Mouse (Mus musculus) spleen, postnatal 36 days (tissue): ENCODE measurements at regions not wholly inside any gene's neighbourhood (a gene's known extent, or its start where the extent isn't known, plus 50 kb on each side); places are given as distances from the start of the nearest gene placed in this dataset.

Experiments used
- DNase-seq, 2 experiments: peaks; one replicate each; pipeline ENCODE4 v3.0.0; 2022; ENCODE audit warnings: low spot score in 2 of 2, mixed read lengths in 1 of 2

DNA sequence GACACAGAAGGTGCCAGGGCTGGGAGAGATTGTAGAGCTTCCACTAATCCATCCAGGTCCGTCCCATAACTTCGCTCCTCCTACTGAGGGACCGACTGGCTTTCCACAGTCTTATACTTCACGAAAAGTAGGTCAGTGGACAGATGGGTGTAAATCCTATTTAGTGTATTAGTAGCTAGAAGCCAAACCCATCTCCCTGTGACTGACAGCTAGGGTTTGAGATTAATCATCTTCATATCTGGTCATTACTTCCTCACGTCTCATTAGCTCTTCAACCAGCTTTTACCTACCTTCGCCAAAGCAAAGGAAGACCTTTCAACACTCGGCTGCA lies 60.4 kb upstream of the Scaf11 start:
- DNase-seq, result no peak

DNA sequence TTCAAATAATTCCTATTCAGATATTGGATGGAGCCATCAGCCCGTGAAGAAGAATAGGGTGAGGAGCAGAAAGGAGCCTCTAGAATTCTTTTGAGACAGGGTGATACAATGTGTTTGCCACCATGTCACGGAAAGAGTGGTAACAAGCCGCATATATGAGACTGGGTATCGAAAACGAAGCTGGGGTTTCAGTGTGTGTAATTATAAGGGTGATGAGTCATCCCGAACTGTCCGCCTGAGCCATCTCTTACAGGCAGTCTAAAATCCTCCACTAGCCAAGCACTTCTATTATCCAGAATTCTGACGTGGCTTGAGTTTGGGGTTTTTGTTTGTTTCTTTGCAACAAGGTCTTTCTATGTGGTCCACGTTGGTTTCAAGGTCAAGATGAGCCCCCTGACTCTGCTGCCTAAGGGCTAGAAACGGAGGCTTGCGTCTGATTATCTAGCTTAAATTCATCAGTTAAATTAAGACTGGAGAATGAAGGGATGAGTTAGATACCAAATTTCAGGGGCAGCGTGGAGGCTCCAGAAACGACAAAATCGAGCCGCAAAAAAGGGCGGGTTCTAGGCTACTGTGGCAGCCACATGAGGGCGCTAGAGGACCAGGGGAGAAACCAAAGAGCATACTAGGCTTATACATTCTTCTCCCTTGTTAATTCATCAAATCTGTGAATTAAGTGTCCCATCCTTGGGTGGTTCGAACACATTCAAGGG lies 59.9 kb upstream of the Scaf11 start:
- DNase-seq, result peak; percentile 27 to 40

DNA sequence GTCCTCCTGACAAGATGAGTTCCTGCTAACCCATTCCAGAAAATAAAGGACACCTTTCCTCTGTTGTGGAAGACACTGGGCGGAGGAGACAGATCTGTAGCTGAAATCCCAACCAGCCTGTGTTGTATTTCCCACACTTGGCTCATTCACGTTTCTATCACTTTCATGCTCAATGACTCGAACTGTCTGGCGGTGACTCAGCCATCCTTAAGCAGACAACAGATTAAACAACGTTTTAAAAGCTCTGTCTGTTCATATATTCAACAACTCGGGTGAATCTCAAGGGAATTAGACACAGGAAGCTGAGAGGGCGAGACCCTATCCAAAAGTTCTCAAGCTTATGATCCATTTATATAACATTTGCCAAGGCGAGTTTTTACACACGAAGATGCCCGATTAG lies 57.5 kb upstream of the Scaf11 start:
- DNase-seq, result no peak

DNA sequence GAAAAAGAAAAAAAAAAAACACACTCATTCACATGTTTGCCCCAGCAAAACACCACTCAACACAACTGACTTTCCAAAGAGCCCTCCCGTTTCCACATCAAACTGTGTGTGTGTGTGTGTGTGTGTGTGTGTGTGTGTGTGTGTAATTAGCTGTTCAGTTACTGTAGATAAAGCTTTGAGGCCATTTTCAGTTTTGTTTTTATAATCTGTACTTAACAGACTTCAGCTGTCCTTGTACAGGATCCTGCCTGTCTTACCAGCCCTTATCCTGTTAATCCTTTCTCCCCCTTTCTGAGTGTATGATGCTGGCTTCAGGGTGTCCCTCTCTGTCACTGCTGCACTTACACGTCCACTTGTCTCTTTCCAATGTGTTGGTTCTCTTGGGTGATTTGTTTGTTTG lies 55.0 kb upstream of the Scaf11 start:
- no peak for DNase-seq

GRCm38 (mm10) chr15:96512636-96513035 lies 52.0 kb upstream of the Scaf11 start:
- DNase-seq, result no peak
